Mouse (Mus musculus) G1E (cell line): ENCODE results near the gene Unc13b. TPM values are rescaled to one million over a fixed set of nuclear protein-coding genes. Genes with fewer than 3 reads are reported as not detected.
A peak's percentile ranks its signal among the peaks of the same experiment; 100 is the strongest.

Experiments used
- ATAC-seq: 2 replicates; pipeline ENCODE4 v1.8.0; 2016; ENCODE audit warnings: mild to moderate bottlenecking; ENCODE audit not compliant: insufficient number of reproducible peaks, poor library complexity, low FRiP score, severe bottlenecking; ENCODE audit errors: extremely low read depth
- DNase-seq: peaks from one replicate; pipeline ENCODE4 v3.0.0; 2012; ENCODE audit warnings: low spot score
- H3K27me3 ChIP-seq: 2 replicates; pipeline ENCODE4 v1.6.1; 2012; ENCODE audit warnings: mild to moderate bottlenecking, low read length, inconsistent platforms; ENCODE audit not compliant: insufficient read depth
- H3K36me3 ChIP-seq: replicated peaks from 2 replicates; pipeline ENCODE3; 2012; ENCODE audit warnings: mild to moderate bottlenecking, inconsistent platforms
- H3K4me1 ChIP-seq: 2 replicates; pipeline ENCODE4 v1.6.1; 2012; ENCODE audit warnings: low read depth, low read length, inconsistent platforms, mixed read lengths; ENCODE audit not compliant: insufficient read depth
- H3K4me3 ChIP-seq: 2 replicates; pipeline ENCODE4 v1.5.1; 2012; ENCODE audit warnings: low read depth, mild to moderate bottlenecking, inconsistent platforms, low read length, moderate library complexity, mixed read lengths
- H3K9me3 ChIP-seq: replicated peaks from 2 replicates; pipeline ENCODE4 v1.6.1; 2012; ENCODE audit warnings: inconsistent platforms
- CTCF ChIP-seq: IDR thresholded peaks from 2 replicates; pipeline ENCODE4 v1.5.1; 2012; ENCODE audit warnings: low read depth, low read length, inconsistent platforms, mixed read lengths
- GATA1 ChIP-seq: IDR thresholded peaks from 2 replicates; pipeline ENCODE4 v1.6.1; 2012; ENCODE audit warnings: borderline replicate concordance, low read length, inconsistent platforms, mixed read lengths
- GATA2 ChIP-seq: IDR thresholded peaks from 2 replicates; pipeline ENCODE4 v1.6.1; 2012; ENCODE audit warnings: low read depth, low read length, inconsistent platforms, borderline replicate concordance
- POLR2AphosphoS5 ChIP-seq: IDR thresholded peaks from 2 replicates; pipeline ENCODE4 v1.6.1; 2012; ENCODE audit warnings: low read depth, low read length, inconsistent platforms; ENCODE audit not compliant: insufficient replicate concordance
- TAL1 ChIP-seq: conservative IDR thresholded peaks from 2 replicates; pipeline ENCODE4 v1.6.1; 2012; ENCODE audit warnings: low read depth, low read length, inconsistent platforms, mixed read lengths
- polyA plus RNA-seq: library from polyadenylated mRNA; stranded (reverse); fragments of >175 nt; gene quantifications from 2 replicates; pipeline ENCODE4 v1.2.3, GENCODE M21; 2012
- total RNA-seq, 2 experiments: library from RNA; stranded (forward) in 1 of 2; stranded (reverse) in 1 of 2; fragments of 200-1000 nt in 1 of 2; fragments of >200 nt in 1 of 2; fragmentation: Nextera tagmentation in 1 of 2; gene quantifications; 2 replicates each; pipeline ENCODE4 v1.2.3; 2014 to 2017

The Unc13b gene
- total and polyA plus RNA-seq, 3 experiments, result 0.36 to 5.5 (median 3.9) TPM

GRCm38 (mm10) chr4:43047231-43047630 is 11.5 kb upstream of the Unc13b start:
- H3K27me3 ChIP-seq, result peaks cover 9% of the 10 kb centered on the region
- H3K36me3 ChIP-seq, result no peaks in the 10 kb centered on the region
- DNase-seq, result peak; percentile 64
- TF ChIP-seq CTCF (peak; percentile 70; the same call in 1 of the 2 replicates), GATA2 (no peak)
- H3K9me3 ChIP-seq, result no peaks in the 10 kb centered on the region
- H3K4me1 ChIP-seq, result peaks cover 49% of the 10 kb centered on the region
- ATAC-seq, result no peak
- no peak overlapping the region; the same call in 1 of the 2 replicates for H3K4me3 ChIP-seq

- no peak for TF ChIP-seq TAL1
- TF ChIP-seq CTCF, result no peak
- TF ChIP-seq GATA2, result no peak
- TF ChIP-seq GATA1, result no peak
- TF ChIP-seq POLR2AphosphoS5, result no peak
- peaks cover 1% of the 10 kb centered on the region for H3K4me1 ChIP-seq
- no peak for DNase-seq
- no peak overlapping the region for H3K4me3 ChIP-seq
- no peak for ATAC-seq
- peaks cover 7% of the 10 kb centered on the region for H3K27me3 ChIP-seq
- no peaks in the 10 kb centered on the region for H3K36me3 ChIP-seq
- no peaks in the 10 kb centered on the region for H3K9me3 ChIP-seq
These were observed 6.1 kb upstream of the Unc13b start for GRCm38 (mm10) chr4:43052627-43053026.

DNA sequence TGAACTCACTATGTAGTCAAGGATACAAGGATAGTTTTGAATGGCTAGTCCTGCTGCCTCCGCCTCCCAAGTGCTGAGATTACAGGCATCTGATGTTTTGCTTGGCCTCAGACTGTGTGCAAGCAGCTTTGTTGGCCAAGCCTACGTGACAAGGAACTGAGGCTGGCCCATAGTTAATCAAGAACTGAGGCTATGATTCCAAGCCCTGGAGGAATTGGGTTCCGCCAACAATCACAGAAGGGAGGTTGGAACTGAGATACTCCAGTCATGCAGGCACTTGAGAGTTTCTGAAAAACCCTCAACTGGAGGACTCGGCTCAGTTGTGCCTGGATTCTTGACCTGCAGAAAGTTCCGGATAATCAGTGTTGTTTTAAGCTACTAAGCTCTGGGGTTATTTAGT is 1.1 kb upstream of the Unc13b start:
- H3K27me3 ChIP-seq, result peaks cover 29% of the 10 kb centered on the region
- H3K9me3 ChIP-seq, result peaks cover 8% of the 10 kb centered on the region
- H3K36me3 ChIP-seq, result no peaks in the 10 kb centered on the region
- no peak for ATAC-seq
- no peak overlapping the region for H3K4me3 ChIP-seq
- TF ChIP-seq TAL1, result no peak
- no peak for TF ChIP-seq GATA2
- no peak for TF ChIP-seq GATA1
- no peak for TF ChIP-seq CTCF
- TF ChIP-seq POLR2AphosphoS5, result no peak
- H3K4me1 ChIP-seq, result peaks cover 12% of the 10 kb centered on the region
- no peak for DNase-seq

DNA sequence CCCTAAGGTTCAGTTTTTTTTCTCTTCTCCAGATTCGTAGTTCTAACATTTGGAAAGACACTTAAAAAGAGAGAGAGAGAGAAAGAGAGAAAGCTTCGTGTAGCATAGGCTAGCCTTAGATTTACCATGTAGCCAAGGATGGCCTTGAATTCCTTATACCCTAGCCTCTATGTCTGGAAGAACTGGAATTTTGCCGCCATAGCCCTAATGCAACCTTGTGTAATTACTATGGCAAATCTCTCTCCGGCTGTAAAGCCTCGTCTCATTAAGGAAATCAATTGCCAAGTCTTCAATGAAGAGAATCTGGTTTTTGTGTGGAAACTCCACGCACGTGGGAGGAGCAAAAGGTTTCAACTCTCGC is 381 bp upstream of the Unc13b start:
- H3K27me3 ChIP-seq, result peaks cover 29% of the 10 kb centered on the region
- H3K4me1 ChIP-seq, result peaks cover 12% of the 10 kb centered on the region
- peaks cover 8% of the 10 kb centered on the region for H3K9me3 ChIP-seq
- no peaks in the 10 kb centered on the region for H3K36me3 ChIP-seq
- DNase-seq (no peak), ATAC-seq (no peak)
- TF ChIP-seq TAL1, result no peak
- no peak for TF ChIP-seq GATA1
- no peak for TF ChIP-seq POLR2AphosphoS5
- TF ChIP-seq CTCF, result no peak
- TF ChIP-seq GATA2, result no peak
- peak overlapping the region; percentile 69; the same call in 1 of the 2 replicates for H3K4me3 ChIP-seq

DNA sequence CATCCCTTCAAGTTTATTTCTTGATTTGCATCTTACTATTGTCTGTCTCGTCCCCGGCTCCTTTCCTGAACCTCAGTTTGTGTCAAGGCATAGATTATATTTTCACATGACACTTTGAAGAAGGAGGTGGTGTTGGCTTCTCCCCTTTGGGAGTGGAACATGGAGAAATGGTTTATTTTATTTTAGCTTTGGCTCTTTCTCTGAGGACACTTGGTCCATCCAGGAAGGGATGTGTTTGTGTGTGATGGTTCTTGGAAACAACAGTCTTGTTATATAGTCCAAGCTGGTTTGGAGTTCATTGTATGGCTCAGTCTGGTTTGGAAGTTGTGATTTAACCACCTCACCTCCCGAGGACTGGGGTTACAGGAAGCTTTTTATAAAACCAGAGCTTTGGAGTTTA is 944 bp downstream of the Unc13b start:
- H3K4me3 ChIP-seq, result no peak overlapping the region
- DNase-seq (no peak), ATAC-seq (no peak)
- peaks cover 8% of the 10 kb centered on the region for H3K9me3 ChIP-seq
- peaks cover 12% of the 10 kb centered on the region for H3K4me1 ChIP-seq
- H3K27me3 ChIP-seq, result peaks cover 29% of the 10 kb centered on the region
- no peaks in the 10 kb centered on the region for H3K36me3 ChIP-seq
- no peak for TF ChIP-seq POLR2AphosphoS5
- TF ChIP-seq TAL1, result no peak
- TF ChIP-seq GATA2, result no peak
- TF ChIP-seq GATA1, result no peak
- no peak for TF ChIP-seq CTCF

DNA sequence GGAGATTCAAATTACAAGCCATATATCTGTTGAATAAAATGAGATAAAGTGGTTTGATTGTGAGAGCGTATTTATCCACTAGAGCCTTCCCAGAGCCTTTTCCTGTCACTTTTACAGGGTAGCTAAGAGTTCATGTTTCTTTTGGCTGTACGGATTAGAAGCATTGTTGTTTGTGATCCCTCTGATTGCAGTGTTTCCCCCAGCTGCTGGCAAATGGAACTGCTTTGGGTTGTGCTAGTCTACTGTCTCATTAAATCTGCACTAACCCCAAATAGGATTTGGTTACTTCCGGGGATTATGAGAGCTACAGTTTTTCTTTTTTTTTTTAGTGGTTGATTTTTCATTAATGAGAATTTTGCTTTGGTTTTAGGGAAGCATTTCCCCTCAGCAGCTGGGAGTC is 1.5 kb downstream of the Unc13b start:
- Histone ChIP-seq H3K4me1 (peaks cover 12% of the 10 kb centered on the region), H3K36me3 (no peaks in the 10 kb centered on the region), H3K9me3 (peaks cover 8% of the 10 kb centered on the region), H3K4me3 (no peak overlapping the region), H3K27me3 (peaks cover 29% of the 10 kb centered on the region)
- no peak for ATAC-seq
- no peak for TF ChIP-seq GATA1
- no peak for TF ChIP-seq GATA2
- no peak for TF ChIP-seq TAL1
- no peak for TF ChIP-seq POLR2AphosphoS5
- no peak for TF ChIP-seq CTCF
- DNase-seq, result no peak
